Mouse (Mus musculus): Measurements from ENCODE around the gene Dscam. TPM values are rescaled to one million over a fixed set of nuclear protein-coding genes. Genes with fewer than 3 reads are reported as not detected.

Gene Dscam
- polyA plus RNA-seq, 1 experiment: 32.8 TPM

GRCm38 (mm10) chr16:97168614-97169013 is 1.9 kb downstream of the Dscam start:
- no peak for TF ChIP-seq CTCF (IDR thresholded peaks at IDR 0.05; ENCODE audit: borderline replicate concordance, extremely low read depth, insufficient read depth, insufficient read length)
- TF ChIP-seq POLR2A (IDR thresholded peaks at IDR 0.05; ENCODE audit: borderline replicate concordance, extremely low read depth, insufficient read depth, insufficient read length, poor library complexity, severe bottlenecking): no peak
- DNase-seq (ENCODE audit: low read depth): no peak

GRCm38 (mm10) chr16:97168030-97168429 is 2.5 kb downstream of the Dscam start:
- no peak for DNase-seq (ENCODE audit: low read depth)
- TF ChIP-seq CTCF (IDR thresholded peaks at IDR 0.05; ENCODE audit: borderline replicate concordance, extremely low read depth, insufficient read depth, insufficient read length) (no peak), POLR2A (IDR thresholded peaks at IDR 0.05; ENCODE audit: borderline replicate concordance, extremely low read depth, insufficient read depth, insufficient read length, poor library complexity, severe bottlenecking) (no peak)

GRCm38 (mm10) chr16:97166166-97166565 is 4.4 kb downstream of the Dscam start:
- TF ChIP-seq CTCF (IDR thresholded peaks at IDR 0.05; ENCODE audit: borderline replicate concordance, extremely low read depth, insufficient read depth, insufficient read length): no peak
- no peak for TF ChIP-seq POLR2A (IDR thresholded peaks at IDR 0.05; ENCODE audit: borderline replicate concordance, extremely low read depth, insufficient read depth, insufficient read length, poor library complexity, severe bottlenecking)
- DNase-seq (ENCODE audit: low read depth): no peak

DNA sequence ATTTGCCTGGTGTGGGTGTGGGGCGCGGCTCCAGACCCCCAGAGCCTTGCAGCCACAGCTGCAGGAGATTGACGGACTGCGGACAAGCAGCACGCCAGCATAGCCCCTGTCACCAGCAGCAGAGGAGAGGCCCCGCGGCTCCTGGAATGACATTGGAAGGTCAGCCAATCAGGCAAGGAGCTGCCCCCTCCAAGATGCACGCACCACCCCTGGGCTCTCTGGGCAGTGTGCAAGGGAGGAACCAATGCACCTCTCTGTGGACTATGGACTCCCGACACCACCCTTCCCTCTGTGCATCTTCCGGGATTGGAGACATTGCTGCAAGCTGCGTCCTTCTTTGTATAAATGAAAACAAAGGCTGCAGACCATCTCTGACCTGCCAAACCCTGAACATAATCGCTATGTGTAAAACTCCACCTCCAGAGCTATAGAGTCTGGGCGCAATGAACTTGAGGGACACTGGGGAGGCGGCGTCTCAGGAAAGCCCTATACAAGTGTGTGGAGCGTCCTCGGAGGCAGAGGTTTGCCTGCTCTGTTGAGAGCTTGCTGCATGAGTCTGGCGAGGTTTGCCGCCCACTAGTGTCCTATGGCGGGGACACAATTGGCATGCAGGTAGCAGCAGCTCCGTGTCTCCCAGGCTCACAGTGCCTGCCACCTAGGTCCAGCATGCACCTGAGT is 5.0 kb downstream of the Dscam start:
- DNase-seq (ENCODE audit: low read depth): peak; percentile 94
- no peak for TF ChIP-seq POLR2A (IDR thresholded peaks at IDR 0.05; ENCODE audit: borderline replicate concordance, extremely low read depth, insufficient read depth, insufficient read length, poor library complexity, severe bottlenecking)
- TF ChIP-seq CTCF (IDR thresholded peaks at IDR 0.05; ENCODE audit: borderline replicate concordance, extremely low read depth, insufficient read depth, insufficient read length): peak; percentile 88

- TF ChIP-seq CTCF (IDR thresholded peaks at IDR 0.05; ENCODE audit: borderline replicate concordance, extremely low read depth, insufficient read depth, insufficient read length): no peak
- DNase-seq (ENCODE audit: low read depth): peak; percentile 43
These were observed 12.3 kb downstream of the Dscam start for GRCm38 (mm10) chr16:97158279-97158678.

DNA sequence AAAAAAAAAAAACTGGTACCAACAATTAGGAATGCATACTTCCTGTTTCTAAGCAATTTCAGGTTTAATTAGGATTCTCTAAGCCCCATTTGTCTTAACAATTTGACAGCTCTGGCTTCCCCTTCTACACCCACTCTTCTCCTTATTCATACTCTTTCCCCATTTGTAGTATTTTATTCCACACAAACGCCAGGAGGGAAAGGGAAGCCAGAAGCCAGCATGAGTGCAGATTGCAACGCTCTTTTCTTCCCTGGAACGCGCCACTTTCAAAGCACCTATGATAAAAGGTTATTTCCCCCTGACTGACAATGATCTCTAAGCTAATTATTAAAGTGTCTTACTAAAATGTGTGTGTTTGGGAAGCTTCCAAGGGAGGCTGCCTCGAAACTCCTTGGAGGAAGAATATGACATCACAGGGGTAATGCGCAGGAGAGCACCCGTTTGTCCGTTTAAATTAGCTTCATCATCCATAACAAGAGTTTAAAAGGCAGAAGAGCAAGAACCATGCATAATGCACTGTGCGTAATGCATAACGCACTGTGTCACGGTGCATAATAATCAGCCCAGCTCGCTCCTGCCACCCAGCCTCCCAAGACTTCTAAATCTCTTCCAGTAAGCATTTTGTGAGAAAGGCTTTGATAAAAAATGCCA is 25.9 kb downstream of the Dscam start:
- peak; percentile 85 for DNase-seq (ENCODE audit: low read depth)
- TF ChIP-seq POLR2A (IDR thresholded peaks at IDR 0.05; ENCODE audit: borderline replicate concordance, extremely low read depth, insufficient read depth, insufficient read length, poor library complexity, severe bottlenecking): no peak
- no peak for TF ChIP-seq CTCF (IDR thresholded peaks at IDR 0.05; ENCODE audit: borderline replicate concordance, extremely low read depth, insufficient read depth, insufficient read length)

DNA sequence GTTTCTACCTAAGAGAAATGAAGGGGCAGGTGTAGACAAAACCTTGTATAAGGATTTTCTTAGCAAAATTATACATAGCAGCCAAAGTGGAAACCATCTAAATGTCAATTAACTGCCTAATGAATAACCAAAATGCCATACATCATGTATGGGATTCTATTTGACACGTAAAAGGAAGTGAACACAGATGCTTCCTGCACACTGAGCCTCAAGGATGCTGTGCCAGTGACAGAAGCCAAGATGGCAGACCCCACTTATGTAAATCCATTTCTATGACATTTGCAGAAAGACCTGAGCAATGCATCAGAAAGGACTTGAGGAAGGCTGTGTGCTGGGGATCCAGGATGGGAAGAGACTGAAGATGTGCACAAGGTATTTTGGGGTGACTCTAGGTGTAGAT is 28.6 kb downstream of the Dscam start:
- peak; percentile 45 for DNase-seq (ENCODE audit: low read depth)
- TF ChIP-seq POLR2A (IDR thresholded peaks at IDR 0.05; ENCODE audit: borderline replicate concordance, extremely low read depth, insufficient read depth, insufficient read length, poor library complexity, severe bottlenecking) (no peak), CTCF (IDR thresholded peaks at IDR 0.05; ENCODE audit: borderline replicate concordance, extremely low read depth, insufficient read depth, insufficient read length) (no peak)

DNA sequence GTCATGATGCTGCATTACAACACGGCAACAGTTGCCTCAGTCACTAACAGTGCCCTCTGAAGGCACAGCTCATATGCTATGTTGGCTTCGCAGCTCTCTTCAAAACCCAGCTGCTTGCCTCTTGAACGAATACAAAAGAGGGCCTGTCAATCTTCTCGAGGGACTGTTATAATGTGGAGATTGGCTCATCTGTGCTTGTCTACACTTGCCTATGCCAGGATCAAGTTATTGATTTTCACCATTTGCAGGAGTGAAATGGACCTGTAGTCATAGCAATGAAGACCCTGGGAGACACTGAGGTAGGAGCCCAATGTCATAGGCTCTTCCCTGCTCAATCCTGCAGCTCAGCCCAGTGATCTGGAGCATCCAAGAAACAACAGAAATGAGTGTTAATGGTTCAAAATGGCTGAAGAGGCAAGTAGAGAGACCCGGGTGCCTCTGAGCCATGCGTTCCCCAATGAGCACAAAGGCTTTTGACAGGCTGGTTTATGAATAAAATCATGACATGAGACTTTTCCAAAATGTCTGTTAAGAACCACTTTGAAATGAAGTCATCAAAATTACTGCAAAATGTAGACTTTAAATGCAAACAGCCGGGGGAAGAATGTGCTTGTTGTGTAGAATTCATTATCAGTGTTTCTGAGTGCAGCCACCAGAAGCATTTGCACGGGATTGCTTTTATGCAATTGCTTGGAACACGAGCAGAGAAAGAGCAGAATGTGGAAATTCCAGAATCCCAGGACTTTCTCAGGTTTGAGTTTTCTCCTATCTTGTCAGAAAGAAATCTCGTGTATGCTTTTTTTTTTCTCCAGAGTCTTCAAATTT is 35.3 kb downstream of the Dscam start:
- TF ChIP-seq POLR2A (IDR thresholded peaks at IDR 0.05; ENCODE audit: borderline replicate concordance, extremely low read depth, insufficient read depth, insufficient read length, poor library complexity, severe bottlenecking): no peak
- peak; percentile 47 for DNase-seq (ENCODE audit: low read depth)

DNA sequence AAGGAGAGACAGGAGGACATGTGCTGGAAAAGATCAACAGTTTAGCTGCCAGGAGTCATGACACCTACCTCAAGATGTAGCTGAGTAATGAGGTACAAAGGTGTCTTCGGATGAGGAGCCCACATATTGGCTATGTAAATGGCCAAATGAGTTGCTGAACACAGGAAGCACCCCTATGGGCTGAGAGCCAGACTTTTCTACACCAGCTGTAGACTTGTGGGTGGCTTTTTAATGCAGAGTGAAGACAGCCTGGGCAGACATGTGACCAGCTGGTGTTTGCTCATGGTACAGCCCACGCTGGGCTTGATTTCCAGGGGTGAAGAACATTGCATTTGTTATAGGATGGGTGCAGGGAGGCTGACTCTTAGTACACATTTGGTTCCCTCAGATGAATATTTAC is 43.3 kb downstream of the Dscam start:
- no peak for TF ChIP-seq POLR2A (IDR thresholded peaks at IDR 0.05; ENCODE audit: borderline replicate concordance, extremely low read depth, insufficient read depth, insufficient read length, poor library complexity, severe bottlenecking)
- TF ChIP-seq CTCF (IDR thresholded peaks at IDR 0.05; ENCODE audit: borderline replicate concordance, extremely low read depth, insufficient read depth, insufficient read length): no peak
- DNase-seq (ENCODE audit: low read depth): peak; percentile 55

DNA sequence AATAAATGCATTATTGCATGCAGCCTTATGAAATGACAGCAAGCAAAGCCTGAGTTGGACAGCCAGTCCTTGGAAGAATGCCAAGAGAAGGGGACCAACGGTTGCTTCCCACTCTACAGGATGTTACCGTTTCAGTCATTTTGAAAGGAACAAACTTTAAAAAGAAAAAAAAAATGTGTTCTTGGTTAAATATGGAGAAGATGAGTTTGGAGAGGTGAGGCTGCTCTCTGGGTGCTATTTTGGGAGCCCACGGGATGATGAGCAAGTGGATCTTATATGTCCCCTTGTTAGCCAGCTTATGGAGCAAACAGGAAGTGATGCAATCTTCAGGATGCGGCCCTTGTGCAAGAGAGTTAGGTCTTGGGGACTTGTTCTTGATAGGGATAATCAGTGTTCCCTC is 60.5 kb downstream of the Dscam start:
- DNase-seq (ENCODE audit: low read depth): no peak
- TF ChIP-seq POLR2A (IDR thresholded peaks at IDR 0.05; ENCODE audit: borderline replicate concordance, extremely low read depth, insufficient read depth, insufficient read length, poor library complexity, severe bottlenecking): no peak
- TF ChIP-seq CTCF (IDR thresholded peaks at IDR 0.05; ENCODE audit: borderline replicate concordance, extremely low read depth, insufficient read depth, insufficient read length): no peak

DNA sequence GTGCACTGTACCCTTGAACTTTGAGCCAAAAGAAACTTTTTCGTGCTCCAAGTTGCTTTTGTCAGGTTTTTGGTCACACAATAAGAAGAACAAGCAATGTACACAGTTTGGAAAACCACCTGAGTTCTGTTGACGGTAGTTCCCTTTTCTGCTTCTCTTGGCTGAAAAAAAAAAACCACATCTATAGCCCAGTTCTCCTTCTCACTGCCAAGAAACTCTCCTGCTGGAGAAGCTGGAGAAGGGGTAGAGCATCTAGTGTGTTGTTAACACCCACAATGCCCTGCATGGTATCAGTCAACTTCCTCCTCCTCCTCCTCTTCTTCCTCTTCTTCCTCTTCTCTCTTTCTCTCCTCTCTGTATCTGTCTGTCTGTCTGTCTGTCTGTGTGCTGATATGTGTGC is 65.3 kb downstream of the Dscam start:
- TF ChIP-seq CTCF (IDR thresholded peaks at IDR 0.05; ENCODE audit: borderline replicate concordance, extremely low read depth, insufficient read depth, insufficient read length): no peak
- no peak for TF ChIP-seq POLR2A (IDR thresholded peaks at IDR 0.05; ENCODE audit: borderline replicate concordance, extremely low read depth, insufficient read depth, insufficient read length, poor library complexity, severe bottlenecking)
- DNase-seq (ENCODE audit: low read depth): no peak
